Mouse (Mus musculus): ENCODE data around the gene Dlx3. TPM values are rescaled to one million over a fixed set of nuclear protein-coding genes. Genes with fewer than 3 reads are reported as not detected.

Dlx3 gene
- polyA plus RNA-seq, 1 experiment from 2014 or later, result not detected

DNA sequence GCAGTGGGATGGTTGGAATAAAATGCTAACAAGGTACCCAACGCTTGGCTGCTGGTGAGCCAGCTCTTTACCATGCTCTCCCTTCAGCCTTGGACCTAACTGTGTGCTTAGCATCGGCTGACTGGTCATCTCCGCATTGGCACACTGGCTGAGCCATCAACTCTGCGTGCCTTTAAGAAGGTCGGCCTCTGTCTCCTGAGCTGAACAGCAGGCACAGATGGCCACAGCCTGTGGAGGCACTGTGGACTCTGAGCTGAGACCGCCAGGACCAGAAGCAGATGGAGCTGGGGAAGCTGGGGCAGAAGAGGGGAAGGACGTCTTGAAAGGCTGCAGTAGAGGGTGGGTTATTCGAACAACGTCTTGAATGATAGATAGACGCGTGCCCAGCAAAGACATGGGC is 8.4 kb downstream of the Dlx3 start:
- Histone ChIP-seq H3K4me1 (ENCODE audit: control insufficient read depth, insufficient read depth, low read length) (0 out of 2 replicates have a peak, but pooled peaks cover 6% of the 10 kb centered on the region), H3K4me2 (ENCODE audit: low read depth, low read length) (no peak overlapping the region), H3K9me3 (ENCODE audit: control insufficient read depth, low read length) (no peaks in the 10 kb centered on the region), H3K9ac (replicated peaks; ENCODE audit: low read depth, low read length) (no peak overlapping the region), H3K27ac (ENCODE audit: low read depth, low read length) (no peak overlapping the region), H3K4me3 (ENCODE audit: low read depth, low read length) (no peak overlapping the region), H3K27me3 (ENCODE audit: control insufficient read depth, insufficient read depth, low read length) (peaks cover 15% of the 10 kb centered on the region), H3K36me3 (ENCODE audit: control insufficient read depth, insufficient read depth, low read length) (no peaks in the 10 kb centered on the region)
- no peak for ATAC-seq (ENCODE audit: low read depth)
- WGBS, result 49% methylated on average over 11 of the region's 11 CpGs

DNA sequence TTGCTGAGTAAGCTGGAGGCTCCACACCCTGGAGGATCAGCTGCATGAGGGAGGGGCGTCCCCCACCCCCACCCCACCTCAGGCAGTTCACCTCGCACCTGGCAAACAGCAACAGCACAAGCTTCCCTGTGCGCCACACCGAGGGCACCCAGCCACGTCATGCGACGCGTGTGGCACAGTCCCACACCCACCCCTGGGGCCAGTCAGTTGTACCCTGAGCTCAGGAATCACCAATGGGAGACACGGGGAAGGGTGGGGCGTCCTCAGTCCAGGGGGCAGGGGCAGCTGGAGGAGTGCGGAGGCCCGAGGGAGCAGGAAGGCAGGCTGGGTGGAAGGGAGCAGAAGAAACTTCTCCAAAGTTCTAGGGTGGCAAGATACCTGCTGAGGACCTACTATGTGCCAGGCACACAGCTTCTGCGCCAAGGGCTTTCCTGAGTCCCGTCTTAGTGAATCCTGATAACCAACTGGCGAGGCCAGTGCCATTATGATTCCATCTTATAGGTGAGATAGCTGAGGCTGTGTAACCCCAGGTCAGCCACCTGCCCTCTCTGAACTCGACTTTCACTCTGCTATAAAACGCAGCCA is 10.8 kb downstream of the Dlx3 start:
- H3K9me3 ChIP-seq (ENCODE audit: control insufficient read depth, low read length), result no peaks in the 10 kb centered on the region
- H3K36me3 ChIP-seq (ENCODE audit: control insufficient read depth, insufficient read depth, low read length), result no peaks in the 10 kb centered on the region
- no peak for ATAC-seq (ENCODE audit: low read depth)
- no peak overlapping the region for H3K9ac ChIP-seq (replicated peaks; ENCODE audit: low read depth, low read length)
- 0 out of 2 replicates have a peak, but pooled peaks cover 6% of the 10 kb centered on the region for H3K4me1 ChIP-seq (ENCODE audit: control insufficient read depth, insufficient read depth, low read length)
- WGBS, result 79% methylated on average over 17 of the region's 17 CpGs
- H3K4me2 ChIP-seq (ENCODE audit: low read depth, low read length), result no peak overlapping the region
- peaks cover under 1% of the 10 kb centered on the region; the same call in 1 of the 2 replicates for H3K27me3 ChIP-seq (ENCODE audit: control insufficient read depth, insufficient read depth, low read length)
- no peak overlapping the region for H3K27ac ChIP-seq (ENCODE audit: low read depth, low read length)
- no peak overlapping the region for H3K4me3 ChIP-seq (ENCODE audit: low read depth, low read length)

- Histone ChIP-seq H3K4me2 (ENCODE audit: low read depth, low read length) (no peak overlapping the region), H3K9me3 (ENCODE audit: control insufficient read depth, low read length) (no peaks in the 10 kb centered on the region), H3K4me3 (ENCODE audit: low read depth, low read length) (no peak overlapping the region), H3K27ac (ENCODE audit: low read depth, low read length) (no peak overlapping the region), H3K27me3 (ENCODE audit: control insufficient read depth, insufficient read depth, low read length) (peaks cover 5% of the 10 kb centered on the region), H3K36me3 (ENCODE audit: control insufficient read depth, insufficient read depth, low read length) (no peaks in the 10 kb centered on the region), H3K4me1 (ENCODE audit: control insufficient read depth, insufficient read depth, low read length) (0 out of 2 replicates have a peak, but pooled peaks cover 3% of the 10 kb centered on the region), H3K9ac (replicated peaks; ENCODE audit: low read depth, low read length) (no peak overlapping the region)
- 65% methylated on average over 6 of the region's 6 CpGs for WGBS
- no peak for ATAC-seq (ENCODE audit: low read depth)
Measured at GRCm38 (mm10) chr11:95133321-95133720, 13.4 kb downstream of the Dlx3 start.

DNA sequence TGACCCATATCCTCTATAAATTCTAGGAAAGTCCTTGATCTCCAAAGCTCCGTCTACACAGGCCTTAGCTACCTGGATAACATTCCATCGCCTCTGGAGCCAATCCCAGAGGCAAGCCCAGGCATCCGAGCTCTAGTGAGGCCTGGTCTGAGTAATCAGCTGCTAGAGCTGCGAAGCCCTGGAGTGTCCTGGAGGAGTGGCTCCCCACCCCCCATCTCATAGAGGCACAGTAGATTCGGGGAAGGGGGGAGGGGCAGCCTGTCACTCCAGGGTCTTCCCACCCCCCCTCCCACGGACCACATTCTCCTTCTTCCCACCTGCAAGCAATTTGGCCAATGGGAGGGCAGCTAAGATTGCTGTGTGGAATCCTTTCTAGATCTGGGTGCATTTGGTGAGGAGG is 17.4 kb downstream of the Dlx3 start:
- H3K9ac ChIP-seq (replicated peaks; ENCODE audit: low read depth, low read length), result no peak overlapping the region
- H3K36me3 ChIP-seq (ENCODE audit: control insufficient read depth, insufficient read depth, low read length), result no peaks in the 10 kb centered on the region
- H3K27ac ChIP-seq (ENCODE audit: low read depth, low read length), result no peak overlapping the region
- H3K9me3 ChIP-seq (ENCODE audit: control insufficient read depth, low read length), result no peaks in the 10 kb centered on the region
- peaks cover 34% of the 10 kb centered on the region for H3K27me3 ChIP-seq (ENCODE audit: control insufficient read depth, insufficient read depth, low read length)
- 0 out of 2 replicates have a peak, but pooled peaks cover 3% of the 10 kb centered on the region for H3K4me1 ChIP-seq (ENCODE audit: control insufficient read depth, insufficient read depth, low read length)
- 9% methylated on average over 6 of the region's 6 CpGs for WGBS
- no peak overlapping the region for H3K4me3 ChIP-seq (ENCODE audit: low read depth, low read length)
- H3K4me2 ChIP-seq (ENCODE audit: low read depth, low read length), result no peak overlapping the region
- ATAC-seq (ENCODE audit: low read depth), result no peak

- no peak overlapping the region for H3K4me3 ChIP-seq (ENCODE audit: low read depth, low read length)
- 44% methylated on average over 5 of the region's 5 CpGs for WGBS
- H3K27ac ChIP-seq (ENCODE audit: low read depth, low read length), result no peak overlapping the region
- H3K4me2 ChIP-seq (ENCODE audit: low read depth, low read length), result no peak overlapping the region
- H3K9me3 ChIP-seq (ENCODE audit: control insufficient read depth, low read length), result no peaks in the 10 kb centered on the region
- H3K27me3 ChIP-seq (ENCODE audit: control insufficient read depth, insufficient read depth, low read length), result peaks cover 55% of the 10 kb centered on the region
- H3K9ac ChIP-seq (replicated peaks; ENCODE audit: low read depth, low read length), result no peak overlapping the region
- 0 out of 2 replicates have a peak, but pooled peaks cover 10% of the 10 kb centered on the region for H3K4me1 ChIP-seq (ENCODE audit: control insufficient read depth, insufficient read depth, low read length)
- ATAC-seq (ENCODE audit: low read depth), result no peak
- no peaks in the 10 kb centered on the region for H3K36me3 ChIP-seq (ENCODE audit: control insufficient read depth, insufficient read depth, low read length)
Measured at GRCm38 (mm10) chr11:95139871-95140270, 20.0 kb downstream of the Dlx3 start.

- H3K27me3 ChIP-seq (ENCODE audit: control insufficient read depth, insufficient read depth, low read length), result peaks cover 70% of the 10 kb centered on the region
- no peak overlapping the region for H3K4me3 ChIP-seq (ENCODE audit: low read depth, low read length)
- H3K27ac ChIP-seq (ENCODE audit: low read depth, low read length), result no peak overlapping the region
- H3K4me2 ChIP-seq (ENCODE audit: low read depth, low read length), result no peak overlapping the region
- 10% methylated on average over 10 of the region's 10 CpGs for WGBS
- peaks cover 17% of the 10 kb centered on the region; the same call in 1 of the 2 replicates for H3K4me1 ChIP-seq (ENCODE audit: control insufficient read depth, insufficient read depth, low read length)
- no peak overlapping the region for H3K9ac ChIP-seq (replicated peaks; ENCODE audit: low read depth, low read length)
- H3K36me3 ChIP-seq (ENCODE audit: control insufficient read depth, insufficient read depth, low read length), result no peaks in the 10 kb centered on the region
- H3K9me3 ChIP-seq (ENCODE audit: control insufficient read depth, low read length), result no peaks in the 10 kb centered on the region
- no peak for ATAC-seq (ENCODE audit: low read depth)
Measured at GRCm38 (mm10) chr11:95142258-95142657, 22.3 kb downstream of the Dlx3 start.

GRCm38 (mm10) chr11:95142980-95143575 is 23.2 kb downstream of the Dlx3 start:
- Histone ChIP-seq H3K9me3 (ENCODE audit: control insufficient read depth, low read length) (no peaks in the 10 kb centered on the region), H3K27ac (ENCODE audit: low read depth, low read length) (no peak overlapping the region), H3K4me3 (ENCODE audit: low read depth, low read length) (no peak overlapping the region), H3K4me2 (ENCODE audit: low read depth, low read length) (no peak overlapping the region), H3K9ac (replicated peaks; ENCODE audit: low read depth, low read length) (no peak overlapping the region), H3K4me1 (ENCODE audit: control insufficient read depth, insufficient read depth, low read length) (peaks cover 14% of the 10 kb centered on the region; the same call in 1 of the 2 replicates), H3K36me3 (ENCODE audit: control insufficient read depth, insufficient read depth, low read length) (no peaks in the 10 kb centered on the region), H3K27me3 (ENCODE audit: control insufficient read depth, insufficient read depth, low read length) (peaks cover 76% of the 10 kb centered on the region)
- no peak for ATAC-seq (ENCODE audit: low read depth)
- 3% methylated on average over 39 of the region's 39 CpGs for WGBS

GRCm38 (mm10) chr11:95143663-95144062 is 23.7 kb downstream of the Dlx3 start:
- peaks cover 77% of the 10 kb centered on the region for H3K27me3 ChIP-seq (ENCODE audit: control insufficient read depth, insufficient read depth, low read length)
- H3K4me2 ChIP-seq (ENCODE audit: low read depth, low read length), result no peak overlapping the region
- no peaks in the 10 kb centered on the region for H3K36me3 ChIP-seq (ENCODE audit: control insufficient read depth, insufficient read depth, low read length)
- H3K27ac ChIP-seq (ENCODE audit: low read depth, low read length), result no peak overlapping the region
- H3K4me1 ChIP-seq (ENCODE audit: control insufficient read depth, insufficient read depth, low read length), result peaks cover 14% of the 10 kb centered on the region; the same call in 1 of the 2 replicates
- H3K4me3 ChIP-seq (ENCODE audit: low read depth, low read length), result no peak overlapping the region
- 3% methylated on average over 4 of the region's 4 CpGs for WGBS
- no peak overlapping the region for H3K9ac ChIP-seq (replicated peaks; ENCODE audit: low read depth, low read length)
- no peak for ATAC-seq (ENCODE audit: low read depth)
- H3K9me3 ChIP-seq (ENCODE audit: control insufficient read depth, low read length), result no peaks in the 10 kb centered on the region

DNA sequence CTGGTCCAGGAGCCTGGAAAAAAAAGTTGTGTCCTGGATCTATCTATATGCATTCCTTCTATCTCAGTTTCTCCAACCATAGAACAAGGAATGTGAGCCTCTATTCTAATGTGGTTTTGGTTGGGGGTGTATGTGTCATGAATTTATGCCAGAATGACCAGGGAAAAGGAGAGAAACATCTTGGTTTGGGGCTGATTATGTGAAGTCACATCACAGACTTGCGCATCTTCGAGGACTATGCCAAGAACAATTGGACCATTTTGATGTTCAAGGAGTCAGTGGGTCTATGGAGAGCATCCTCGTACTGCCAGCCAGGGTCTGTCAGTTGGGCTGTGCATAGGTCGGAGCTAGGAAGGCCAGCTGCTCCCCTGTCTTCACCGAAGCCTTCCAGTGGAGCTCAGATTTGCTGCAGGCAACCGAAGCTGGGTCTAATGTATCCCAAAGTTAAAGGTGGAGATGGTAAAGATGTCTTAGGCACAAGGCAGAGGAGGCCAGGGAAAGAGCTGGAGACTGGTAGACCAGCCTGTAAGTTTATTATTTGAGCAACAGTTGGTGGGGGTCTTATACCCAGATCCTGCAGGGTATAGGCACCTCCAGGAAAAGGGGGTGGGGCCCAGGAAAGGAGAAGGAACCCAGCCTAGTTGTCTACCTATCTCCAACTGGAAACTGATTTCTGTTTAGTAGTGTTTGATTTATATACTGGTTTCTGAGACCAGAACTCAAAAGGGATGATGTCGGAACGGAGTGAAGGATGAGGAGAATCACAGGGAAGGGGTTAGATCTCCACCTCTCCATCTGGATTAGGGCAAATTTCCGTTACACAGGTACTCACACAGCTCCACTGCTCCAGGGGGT is 24.4 kb downstream of the Dlx3 start:
- WGBS, result 8% methylated on average over 9 of the region's 9 CpGs
- H3K9ac ChIP-seq (replicated peaks; ENCODE audit: low read depth, low read length), result no peak overlapping the region

More for the DNA sequence above, 24.4 kb downstream of the Dlx3 start:
- Histone ChIP-seq H3K4me3 (ENCODE audit: low read depth, low read length) (no peak overlapping the region), H3K27me3 (ENCODE audit: control insufficient read depth, insufficient read depth, low read length) (peaks cover 75% of the 10 kb centered on the region), H3K9me3 (ENCODE audit: control insufficient read depth, low read length) (no peaks in the 10 kb centered on the region), H3K36me3 (ENCODE audit: control insufficient read depth, insufficient read depth, low read length) (no peaks in the 10 kb centered on the region), H3K4me1 (ENCODE audit: control insufficient read depth, insufficient read depth, low read length) (peaks cover 14% of the 10 kb centered on the region; the same call in 1 of the 2 replicates), H3K4me2 (ENCODE audit: low read depth, low read length) (no peak overlapping the region), H3K27ac (ENCODE audit: low read depth, low read length) (no peak overlapping the region)
- no peak for ATAC-seq (ENCODE audit: low read depth)
